Mouse (Mus musculus) C2C12 (cell line): ENCODE data around the gene Pak3.

Experiments used
- CEBPB ChIP-seq: IDR thresholded peaks from one replicate; pipeline ENCODE4 v1.6.1; 2011; ENCODE audit warnings: low read depth, mild to moderate bottlenecking, control low read depth, moderate library complexity
- CTCF ChIP-seq: IDR thresholded peaks from one replicate; pipeline ENCODE4 v1.5.1; 2011; ENCODE audit not compliant: control insufficient read depth, insufficient read depth, insufficient read length
- FOSL1 ChIP-seq: IDR thresholded peaks from one replicate; pipeline ENCODE4 v1.8.0; 2011; ENCODE audit warnings: mild to moderate bottlenecking, low read length; ENCODE audit not compliant: poor library complexity, insufficient read depth, severe bottlenecking
- MAX ChIP-seq: IDR thresholded peaks from one replicate; pipeline ENCODE4 v1.6.1; 2011; ENCODE audit warnings: mild to moderate bottlenecking, control low read depth
- MYOD1 ChIP-seq: IDR thresholded peaks from one replicate; pipeline ENCODE4 v1.6.1; 2011; ENCODE audit warnings: low read depth; ENCODE audit not compliant: control insufficient read depth, insufficient read length
- MYOG ChIP-seq: IDR thresholded peaks from one replicate; pipeline ENCODE4 v1.6.1; 2011; ENCODE audit not compliant: control insufficient read depth, insufficient read length; ENCODE audit errors: extremely low read depth
- USF1 ChIP-seq: IDR thresholded peaks from one replicate; pipeline ENCODE4 v1.6.1; 2011; ENCODE audit warnings: low read depth, mild to moderate bottlenecking, control low read depth, moderate library complexity

- TF ChIP-seq CTCF, result no peak
- TF ChIP-seq FOSL1, result no peak
- no peak for TF ChIP-seq MAX
- no peak for TF ChIP-seq CEBPB
- TF ChIP-seq MYOG, result no peak
- TF ChIP-seq MYOD1, result no peak
- no peak for TF ChIP-seq USF1
Measured at GRCm38 (mm10) chrX:143846637-143847036, 328.2 kb downstream of the Pak3 start.
